Mouse (Mus musculus) bone marrow, adult 2 months (tissue): ENCODE results near the gene Ildr1.

Source experiments
- CTCF ChIP-seq: fragments of 200-500 bp; IDR thresholded peaks from 2 replicates; pipeline ENCODE4 v1.5.1; 2011; ENCODE audit warnings: low read length, control low read depth; ENCODE audit not compliant: control insufficient read depth, insufficient read depth
- POLR2A ChIP-seq: fragments of 200-500 bp; IDR thresholded peaks from 2 replicates; pipeline ENCODE4 v1.6.1; 2011; ENCODE audit warnings: low read depth, mild to moderate bottlenecking, control low read depth, low read length, borderline replicate concordance; ENCODE audit not compliant: control insufficient read depth

- no peak for TF ChIP-seq CTCF
- TF ChIP-seq POLR2A: no peak
Measured at GRCm38 (mm10) chr16:36673196-36673595, 20.6 kb upstream of the Ildr1 start.
